Mouse (Mus musculus) forebrain, embryonic 16.5 days (tissue): Measurements from ENCODE around the gene F8a. TPM values are rescaled to one million over a fixed set of nuclear protein-coding genes. Genes with fewer than 3 reads are reported as not detected.
"Not testable (repeated sequence)": the region's sequence is repeated elsewhere in the genome, so short reads cannot be mapped to it uniquely, and the experiment has no call there.

Experiments used
- ATAC-seq: fragments of 200-750 bp; cut with Nextera tagmentation; 2 replicates; pipeline ENCODE4 v1.8.0; 2017; ENCODE audit warnings: mild to moderate bottlenecking, moderate library complexity
- H3K27ac ChIP-seq: fragments of 300-500 bp; sonication (generic); 2 replicates; pipeline ENCODE4 v1.5.1; 2014; ENCODE audit warnings: low read length, control low read depth
- H3K27me3 ChIP-seq: fragments of 300-500 bp; sonication (generic); replicated peaks from 2 replicates; pipeline ENCODE4 v1.6.1; 2014; ENCODE audit warnings: low read length; ENCODE audit not compliant: control insufficient read depth, insufficient read depth
- H3K36me3 ChIP-seq: fragments of 300-500 bp; sonication (generic); 2 replicates; pipeline ENCODE4 v1.6.1; 2014; ENCODE audit not compliant: control insufficient read depth, insufficient read depth
- H3K4me1 ChIP-seq: fragments of 300-500 bp; sonication (generic); replicated peaks from 2 replicates; pipeline ENCODE4 v1.6.1; 2014; ENCODE audit warnings: low read length; ENCODE audit not compliant: control insufficient read depth, insufficient read depth
- H3K4me2 ChIP-seq: fragments of 300-500 bp; sonication (generic); 2 replicates; pipeline ENCODE4 v1.6.1; 2014; ENCODE audit warnings: mild to moderate bottlenecking, low read length, control low read depth
- H3K4me3 ChIP-seq: fragments of 300-500 bp; sonication (generic); replicated peaks from 2 replicates; pipeline ENCODE4 v1.5.1; 2014; ENCODE audit warnings: mild to moderate bottlenecking, low read length, control low read depth
- H3K9ac ChIP-seq: fragments of 300-500 bp; sonication (generic); replicated peaks from 2 replicates; pipeline ENCODE4 v1.6.1; 2014; ENCODE audit warnings: low read depth, low read length, control low read depth
- H3K9me3 ChIP-seq: fragments of 300-500 bp; sonication (generic); 2 replicates; pipeline ENCODE4 v1.6.1; 2016; ENCODE audit warnings: low read length; ENCODE audit not compliant: control insufficient read depth
- WGBS: fragments of 180-500 bp; shearing (Covaris S2); extraction: QIAGEN DNeasy Blood & Tissue Kit; methylation state at CpG from one replicate; pipeline ENCODE4 v1.1.7; 2014; 5-methylcytosine and 5-hydroxymethylcytosine counted together
- polyA plus RNA-seq: library from polyadenylated mRNA; unstranded; fragments of >200 nt; fragmentation: Nextera tagmentation; extraction: Ambion mirVana; gene quantifications from 2 replicates; pipeline ENCODE4 v1.2.1, GENCODE M21; 2015

F8a gene
- polyA plus RNA-seq, result 25.5 and 26.4 TPM in 2 replicates

DNA sequence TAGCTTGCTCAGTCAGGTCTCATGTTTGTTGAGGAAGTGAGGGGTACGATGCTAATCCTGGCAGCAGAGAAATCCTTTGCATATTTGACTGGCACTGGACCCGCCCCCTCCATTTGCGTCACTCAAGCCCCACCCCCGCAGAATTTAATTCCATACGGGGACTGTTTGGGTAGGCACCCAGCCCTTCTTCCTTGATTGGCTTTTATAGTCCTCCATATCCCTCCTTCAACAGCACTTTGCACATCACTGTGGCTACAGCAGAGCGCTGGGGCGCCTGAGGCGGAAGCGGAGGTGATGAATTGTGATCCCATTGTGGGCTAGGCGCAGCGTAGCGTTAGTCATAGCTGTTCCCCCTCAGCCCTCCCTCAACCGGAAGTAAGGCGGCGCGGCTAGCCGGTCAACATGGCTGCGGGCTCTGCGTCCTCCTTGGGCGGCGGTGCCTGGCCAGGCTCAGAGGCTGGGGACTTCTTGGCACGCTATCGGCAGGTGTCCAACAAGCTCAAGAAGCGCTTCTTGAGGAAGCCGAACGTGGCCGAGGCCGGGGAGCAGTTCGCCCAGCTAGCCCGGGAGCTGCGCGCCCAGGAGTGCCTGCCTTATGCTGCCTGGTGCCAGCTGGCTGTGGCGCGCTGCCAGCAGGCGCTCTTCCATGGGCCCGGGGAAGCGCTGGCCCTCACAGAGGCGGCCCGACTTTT lies at the start of gene F8a:
Gene F8a (plus strand): TSS at position 378 of the 692 bp plus-strand sequence.
- peak within 1 kb of the TSS; percentile 80 for H3K9ac ChIP-seq
- peak; percentile 95 for ATAC-seq
- H3K27ac ChIP-seq, result peak within 1 kb of the TSS; percentile 95
- no peaks in the 10 kb centered on the region for H3K27me3 ChIP-seq
- peak within 1 kb of the TSS; percentile 71 for H3K4me2 ChIP-seq
- peaks cover 3% of the 10 kb centered on the region; the same call in 1 of the 2 replicates for H3K4me1 ChIP-seq
- peak within 1 kb of the TSS; percentile 64 for H3K4me3 ChIP-seq
- H3K36me3 ChIP-seq, result no peaks in the 10 kb centered on the region
- H3K9me3 ChIP-seq, result no peaks in the 10 kb centered on the region
- 20% methylated on average over 35 of the region's 39 CpGs for WGBS

DNA sequence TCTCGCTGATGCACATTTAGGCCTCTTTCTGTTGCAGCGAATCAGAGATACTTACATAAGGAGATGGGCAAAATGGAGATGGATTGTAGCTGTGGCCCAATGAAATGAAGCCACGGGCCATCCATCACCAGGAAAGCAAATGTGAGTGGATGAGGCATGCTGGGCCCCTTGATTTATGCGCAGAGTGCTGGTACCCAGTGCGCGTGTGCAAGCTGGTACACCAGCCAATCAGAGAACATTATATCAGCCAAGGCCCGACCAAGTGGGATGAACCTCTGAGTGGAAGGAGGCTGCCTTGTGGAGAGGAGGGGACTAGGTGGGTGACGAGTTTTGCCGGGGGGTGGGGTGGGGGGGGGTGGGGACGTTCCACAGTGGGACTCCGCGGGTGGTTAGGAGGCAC lies 36.2 kb upstream of the F8a start, which contains the start of gene Xlr3b:
Gene Xlr3b (plus strand): TSS at position 274 of the 400 bp plus-strand sequence.
- not testable (repeated sequence) for H3K27me3 ChIP-seq, H3K36me3 ChIP-seq, H3K9ac ChIP-seq, H3K4me1 ChIP-seq, H3K9me3 ChIP-seq, H3K27ac ChIP-seq, H3K4me3 ChIP-seq, H3K4me2 ChIP-seq
- peak; percentile 54; the same call in 1 of the 2 replicates for ATAC-seq
- 77% methylated on average over 9 of the region's 12 CpGs for WGBS

GRCm38 (mm10) chrX:73213819-73214564 lies 14.1 kb upstream of the F8a start, which contains the start of gene Xlr4b:
Xlr4b (plus strand) TSS chrX:73214333.
- not testable (repeated sequence) for H3K9ac ChIP-seq, H3K4me2 ChIP-seq, ATAC-seq, H3K27me3 ChIP-seq, H3K27ac ChIP-seq, H3K4me1 ChIP-seq, H3K4me3 ChIP-seq, H3K9me3 ChIP-seq, H3K36me3 ChIP-seq
- 85% methylated on average over 11 of the region's 19 CpGs for WGBS

DNA sequence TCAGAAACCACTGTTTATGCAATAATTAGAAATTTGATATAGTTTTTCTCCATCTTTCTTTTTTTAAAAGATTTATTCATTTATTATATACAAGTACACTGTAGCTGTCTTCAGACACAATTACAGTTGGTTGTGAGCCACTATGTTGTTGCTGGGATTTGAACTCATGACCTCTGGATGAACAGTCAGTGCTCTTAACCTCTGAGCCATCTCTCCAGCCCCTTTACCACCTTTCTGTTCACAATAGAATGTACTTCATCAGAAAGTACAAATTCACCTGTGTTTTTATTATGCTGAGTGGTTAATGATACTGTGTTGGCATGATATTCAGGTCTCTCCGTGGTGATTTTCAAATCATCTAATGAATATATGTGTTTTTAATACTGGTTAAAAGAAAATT lies 2.7 kb upstream of the F8a start:
- Histone ChIP-seq H3K9me3 (no peaks in the 10 kb centered on the region), H3K27me3 (no peaks in the 10 kb centered on the region), H3K4me1 (no peaks in the 10 kb centered on the region), H3K4me3 (no peak overlapping the region), H3K9ac (no peak overlapping the region), H3K4me2 (no peak overlapping the region), H3K36me3 (no peaks in the 10 kb centered on the region), H3K27ac (no peak overlapping the region)
- 54% methylated on average over 1 of the region's 1 CpGs for WGBS
- ATAC-seq, result no peak

DNA sequence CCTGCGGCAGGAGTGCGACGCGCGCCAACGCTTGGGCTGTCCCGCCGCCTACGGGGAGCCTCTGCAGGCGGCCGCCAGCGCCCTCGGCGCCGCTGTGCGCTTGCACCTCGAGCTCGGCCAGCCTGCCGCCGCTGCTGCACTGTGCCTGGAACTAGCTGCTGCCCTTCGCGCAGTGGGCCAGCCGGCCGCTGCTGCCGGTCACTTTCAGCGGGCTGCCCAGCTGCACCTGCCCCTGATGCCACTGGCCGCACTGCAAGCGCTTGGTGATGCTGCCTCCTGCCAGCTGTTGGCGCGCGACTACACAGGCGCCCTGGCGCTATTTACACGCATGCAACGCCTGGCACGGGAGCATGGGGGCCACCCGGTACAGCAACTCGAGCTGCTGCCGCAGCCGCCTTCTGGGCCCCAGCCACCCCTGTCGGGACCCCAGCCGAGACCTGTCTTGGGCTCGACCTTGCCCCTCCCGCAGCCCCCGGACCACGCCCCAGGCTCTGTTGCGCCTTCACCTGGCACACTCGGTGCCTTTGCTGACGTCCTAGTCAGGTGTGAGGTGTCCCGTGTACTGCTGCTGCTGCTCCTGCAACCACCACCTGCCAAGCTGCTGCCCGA lies 619 bp downstream of the F8a start:
- ATAC-seq, result peak; percentile 56
- Histone ChIP-seq H3K4me1 (peaks cover 3% of the 10 kb centered on the region; the same call in 1 of the 2 replicates), H3K9ac (peak overlapping the region; percentile 80), H3K9me3 (no peaks in the 10 kb centered on the region), H3K4me3 (peak overlapping the region; percentile 64), H3K27me3 (no peaks in the 10 kb centered on the region), H3K36me3 (no peaks in the 10 kb centered on the region), H3K4me2 (peak overlapping the region; percentile 71), H3K27ac (peak overlapping the region; percentile 95)
- 21% methylated on average over 40 of the region's 51 CpGs for WGBS

DNA sequence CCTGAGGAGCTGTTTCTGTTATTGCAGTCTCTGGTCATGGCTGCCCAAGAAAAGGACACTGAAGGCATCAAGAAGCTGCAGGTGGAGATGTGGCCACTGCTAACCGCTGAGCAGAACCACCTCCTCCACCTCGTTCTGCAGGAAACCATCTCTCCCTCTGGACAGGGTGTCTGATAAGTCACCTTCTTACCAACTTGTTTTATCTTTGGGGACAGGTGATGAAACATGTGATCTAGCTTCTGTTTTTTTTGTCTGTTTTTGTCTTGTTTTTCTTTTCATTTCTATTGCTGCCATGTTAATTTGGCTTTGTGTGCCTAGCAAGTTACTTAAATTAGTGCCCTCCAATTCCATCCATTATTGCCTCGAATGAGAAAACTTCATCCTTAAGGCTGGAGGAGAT lies 1.2 kb downstream of the F8a start:
- 39% methylated on average over 3 of the region's 3 CpGs for whole genome bisulfite sequencing
- no peak for ATAC-seq
- no peaks in the 10 kb centered on the region for H3K36me3 ChIP-seq
- H3K9me3 ChIP-seq, result no peaks in the 10 kb centered on the region
- H3K4me1 ChIP-seq, result peaks cover 3% of the 10 kb centered on the region; the same call in 1 of the 2 replicates
- H3K4me3 ChIP-seq, result peak overlapping the region; percentile 64
- peak overlapping the region; percentile 80 for H3K9ac ChIP-seq
- peak overlapping the region; percentile 71 for H3K4me2 ChIP-seq
- no peaks in the 10 kb centered on the region for H3K27me3 ChIP-seq
- H3K27ac ChIP-seq, result peak overlapping the region; percentile 95

DNA sequence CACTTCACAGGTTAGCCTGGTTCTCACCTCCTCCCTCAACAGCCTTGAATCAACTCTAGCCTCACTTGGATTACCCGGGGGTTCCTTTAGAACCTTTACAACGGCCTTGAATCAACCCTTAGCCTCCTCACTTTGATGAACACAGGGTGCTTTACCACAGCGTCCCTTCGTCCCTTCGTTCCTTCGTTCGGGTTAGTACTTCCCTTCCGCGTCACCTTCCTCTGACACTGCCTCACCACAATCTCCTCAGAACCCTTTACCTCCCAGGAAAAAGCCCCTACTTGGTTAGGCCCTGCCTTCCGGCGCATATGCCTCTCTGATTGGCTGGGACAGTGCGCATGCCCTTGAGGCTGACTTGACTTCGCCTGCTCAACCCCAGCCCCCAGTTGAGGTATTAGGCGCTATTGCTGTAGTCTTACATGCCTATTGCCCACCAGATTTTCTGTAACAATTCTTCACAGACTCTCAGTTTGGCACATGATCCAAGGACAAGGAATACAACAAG lies 14.8 kb downstream of the F8a start, which contains the start of gene Xlr4c:
Gene Xlr4c (minus strand): TSS at position 310 of the 505 bp plus-strand sequence.
- H3K4me3 ChIP-seq, H3K9me3 ChIP-seq, H3K4me2 ChIP-seq, H3K27ac ChIP-seq, H3K9ac ChIP-seq, ATAC-seq, H3K27me3 ChIP-seq, H3K36me3 ChIP-seq, H3K4me1 ChIP-seq: not testable (repeated sequence)
- 86% methylated on average over 12 of the region's 14 CpGs for WGBS

GRCm38 (mm10) chrX:73262428-73262827 lies 34.3 kb downstream of the F8a start:
- not testable (repeated sequence) for H3K27me3 ChIP-seq, H3K4me2 ChIP-seq, H3K27ac ChIP-seq, H3K4me3 ChIP-seq, H3K9ac ChIP-seq, ATAC-seq, H3K36me3 ChIP-seq, H3K4me1 ChIP-seq, H3K9me3 ChIP-seq
- WGBS, result 74% methylated on average over 1 of the region's 2 CpGs

GRCm38 (mm10) chrX:73265270-73265669 lies 37.2 kb downstream of the F8a start, which contains the start of gene Xlr3c:
Xlr3c (minus strand) TSS chrX:73265390.
- not testable (repeated sequence) for H3K27me3 ChIP-seq, H3K4me1 ChIP-seq, H3K9me3 ChIP-seq, H3K4me2 ChIP-seq, H3K27ac ChIP-seq, H3K4me3 ChIP-seq, ATAC-seq, H3K36me3 ChIP-seq, H3K9ac ChIP-seq
- 93% methylated on average over 12 of the region's 14 CpGs for WGBS
